ENCODE assay signal across 23 mouse cellular contexts in genomic region chrX:134533346-134533745, GRCm38 (mm10). TPM values are rescaled to one million over a fixed set of nuclear protein-coding genes. Genes with fewer than 3 reads are reported as not detected.
"Had no signal": no experiment of that assay in that cellular context is flagged by ENCODE, and none has a peak within 500 bp of the region (broad histone marks: within the 10 kb centered on the region; RNA-seq: fewer than 3 reads in every experiment).

No protein-coding gene starts in this region.

- H3K27ac ChIP-seq: neural tube, embryonic 13.5 days; neural tube, embryonic 15.5 days; stomach, embryonic 15.5 days; stomach, postnatal 0 days had no signal

- H3K4me2 ChIP-seq: neural tube, embryonic 13.5 days; neural tube, embryonic 15.5 days; stomach, embryonic 15.5 days had no signal

- H3K27me3 ChIP-seq: neural tube, embryonic 13.5 days; neural tube, embryonic 15.5 days; stomach, embryonic 15.5 days had no signal

- DNase-seq: retina, postnatal 1 day; right cerebral cortex, adult 18-20 months; right cerebral cortex, postnatal 14 days; right cerebral cortex, postnatal 25 days; right cerebral cortex, postnatal 4 days; spleen, adult 18-20 months; thymus, adult 18-20 months; thymus, adult 2 months; thymus, postnatal 14 days; thymus, postnatal 25 days; thymus, postnatal 36 days; thymus, postnatal 4 days had no signal

- H3K4me3 ChIP-seq: neural tube, embryonic 13.5 days; neural tube, embryonic 15.5 days; stomach, embryonic 15.5 days had no signal

- H3K4me1 ChIP-seq: neural tube, embryonic 13.5 days; neural tube, embryonic 15.5 days; stomach, embryonic 15.5 days had no signal

- H3K9ac ChIP-seq: neural tube, embryonic 13.5 days; neural tube, embryonic 15.5 days; stomach, embryonic 15.5 days had no signal

- H3K36me3 ChIP-seq: neural tube, embryonic 13.5 days; neural tube, embryonic 15.5 days; stomach, embryonic 15.5 days had no signal

- H3K9me3 ChIP-seq: neural tube, embryonic 13.5 days; neural tube, embryonic 15.5 days; stomach, embryonic 15.5 days had no signal

RNA-seq across cellular contexts. Expression of gene Taf7l, which starts 57.1 kb away (rescaled TPM):
- total RNA-seq: neutrophil, adult 5-6 weeks had no signal
- polyA plus RNA-seq: neural tube, embryonic 13.5 days; small intestine, adult 2 months; spleen, adult 2 months; stomach, embryonic 14.5 days; stomach, embryonic 15.5 days; stomach, embryonic 16.5 days; stomach, postnatal 0 days; thymus, adult 2 months; thymus, postnatal 0 days; urinary bladder, adult 2 months had no signal
